Mouse (Mus musculus) liver, embryonic 14.5 days (tissue): ENCODE data around the gene Pamr1. TPM values are rescaled to one million over a fixed set of nuclear protein-coding genes. Genes with fewer than 3 reads are reported as not detected.

Experiments used
- ATAC-seq: fragments of 200-750 bp; cut with Nextera tagmentation; 2 replicates; pipeline ENCODE4 v1.8.0; 2017; ENCODE audit warnings: moderate number of reproducible peaks, mild to moderate bottlenecking, moderate library complexity; ENCODE audit not compliant: insufficient read depth
- DNase-seq, 3 experiments: peaks; one replicate each; pipeline ENCODE4 v3.0.0-alpha.2; 2012 to 2013; ENCODE audit warnings: low read depth in 3 of 3, low spot score in 3 of 3
- H3K27ac ChIP-seq: fragments of 300-500 bp; sonication (generic); 2 replicates; pipeline ENCODE4 v1.5.1; 2014; ENCODE audit warnings: moderate library complexity, mild to moderate bottlenecking, control low read depth, inconsistent platforms
- H3K27me3 ChIP-seq: fragments of 300-500 bp; sonication (generic); 2 replicates; pipeline ENCODE4 v1.6.1; 2014; ENCODE audit warnings: mild to moderate bottlenecking, low read length, moderate library complexity; ENCODE audit not compliant: control insufficient read depth, insufficient read depth
- H3K36me3 ChIP-seq: fragments of 300-500 bp; sonication (generic); replicated peaks from 2 replicates; pipeline ENCODE4 v1.6.1; 2014; ENCODE audit warnings: low read depth; ENCODE audit not compliant: control insufficient read depth, insufficient read depth
- H3K4me1 ChIP-seq, 2 experiments: fragments of 200-500 bp in 1 of 2; fragments of 300-500 bp in 1 of 2; sonication (generic) in 1 of 2; replicated peaks; 2 replicates each; pipeline ENCODE4 v1.6.1; 2012 to 2014; ENCODE audit warnings: antibody characterized with exemption in 1 of 2, inconsistent platforms in 1 of 2, low read length in 1 of 2; ENCODE audit not compliant: control insufficient read depth in 2 of 2, insufficient read depth in 2 of 2
- H3K4me2 ChIP-seq: fragments of 300-500 bp; sonication (generic); 2 replicates; pipeline ENCODE4 v1.6.1; 2014; ENCODE audit warnings: low read depth, mild to moderate bottlenecking, control low read depth, moderate library complexity
- H3K4me3 ChIP-seq, 2 experiments: fragments of 200-500 bp in 1 of 2; fragments of 300-500 bp in 1 of 2; sonication (generic) in 1 of 2; 2 replicates each; pipeline ENCODE4 v1.5.1; 2012 to 2014; ENCODE audit warnings: low read depth in 2 of 2, low read length in 2 of 2, mild to moderate bottlenecking in 2 of 2, control low read depth in 1 of 2, inconsistent platforms in 1 of 2, moderate library complexity in 1 of 2; ENCODE audit not compliant: insufficient read depth in 1 of 2
- H3K9ac ChIP-seq: fragments of 300-500 bp; sonication (generic); replicated peaks from 2 replicates; pipeline ENCODE4 v1.6.1; 2014; ENCODE audit warnings: mild to moderate bottlenecking, control low read depth, moderate library complexity
- H3K9me3 ChIP-seq: fragments of 300-500 bp; sonication (generic); 2 replicates; pipeline ENCODE4 v1.6.1; 2016; ENCODE audit warnings: low read length, mixed read lengths; ENCODE audit not compliant: control insufficient read depth
- CTCF ChIP-seq: IDR thresholded peaks from 2 replicates; pipeline ENCODE4 v1.5.1; 2016; ENCODE audit warnings: antibody characterized with exemption, low read depth, control low read depth
- EP300 ChIP-seq: IDR thresholded peaks from 2 replicates; pipeline ENCODE4 v1.6.1; 2016; ENCODE audit warnings: antibody characterized with exemption, low read depth
- WGBS: fragments of 180-500 bp; shearing (Covaris S2); extraction: QIAGEN DNeasy Blood & Tissue Kit; methylation state at CpG from one replicate; pipeline ENCODE4 v1.1.7; 2014; ENCODE audit not compliant: insufficient replicate concordance; 5-methylcytosine and 5-hydroxymethylcytosine counted together
- polyA plus RNA-seq, 2 experiments: library from polyadenylated mRNA; depleted of rRNA in 1 of 2; stranded (reverse) in 1 of 2; unstranded in 1 of 2; fragments of >200 nt; fragmentation: Nextera tagmentation in 1 of 2; extraction: Ambion mirVana in 1 of 2; gene quantifications; 2 replicates each; pipeline versions ENCODE4 v1.2.1 to v1.2.3; 2012 to 2014

Gene Pamr1
- polyA plus RNA-seq, 2 experiments, result 3.1 to 4.3 TPM

GRCm38 (mm10) chr2:102635523-102636060 is 85.8 kb downstream of the Pamr1 start:
- no peak overlapping the region for H3K27ac ChIP-seq
- H3K27me3 ChIP-seq, result no peaks in the 10 kb centered on the region
- DNase-seq (no peak), ATAC-seq (no peak)
- H3K4me3 ChIP-seq, result no peak overlapping the region
- no peaks in the 10 kb centered on the region for H3K4me1 ChIP-seq
- no peak overlapping the region for H3K4me2 ChIP-seq
- H3K9ac ChIP-seq, result no peak overlapping the region
- WGBS, result 48% methylated on average over 3 of the region's 3 CpGs
- TF ChIP-seq CTCF (no peak), EP300 (no peak)
- H3K9me3 ChIP-seq, result no peaks in the 10 kb centered on the region
- H3K36me3 ChIP-seq, result no peaks in the 10 kb centered on the region

- no peak overlapping the region for H3K9ac ChIP-seq
- TF ChIP-seq EP300, result no peak
- TF ChIP-seq CTCF, result no peak
- no peak overlapping the region for H3K4me2 ChIP-seq
- no peaks in the 10 kb centered on the region for H3K36me3 ChIP-seq
- H3K27ac ChIP-seq, result no peak overlapping the region
- ATAC-seq, result no peak
- WGBS, result 67% methylated on average over 7 of the region's 7 CpGs
- no peak for DNase-seq
- H3K27me3 ChIP-seq, result no peaks in the 10 kb centered on the region
- no peak overlapping the region for H3K4me3 ChIP-seq
- no peaks in the 10 kb centered on the region for H3K4me1 ChIP-seq
- H3K9me3 ChIP-seq, result no peaks in the 10 kb centered on the region
These were observed 86.3 kb downstream of the Pamr1 start for GRCm38 (mm10) chr2:102636116-102636600.

GRCm38 (mm10) chr2:102638140-102638539 is 88.3 kb downstream of the Pamr1 start:
- no peak for DNase-seq
- ATAC-seq, result no peak
- no peak overlapping the region for H3K27ac ChIP-seq
- H3K4me1 ChIP-seq, result no peaks in the 10 kb centered on the region
- no peak overlapping the region for H3K4me2 ChIP-seq
- H3K36me3 ChIP-seq, result no peaks in the 10 kb centered on the region
- 33% methylated on average over 5 of the region's 5 CpGs for WGBS
- no peak overlapping the region for H3K4me3 ChIP-seq
- no peak overlapping the region for H3K9ac ChIP-seq
- TF ChIP-seq CTCF (no peak), EP300 (no peak)
- no peaks in the 10 kb centered on the region for H3K9me3 ChIP-seq
- no peaks in the 10 kb centered on the region for H3K27me3 ChIP-seq

- no peaks in the 10 kb centered on the region for H3K27me3 ChIP-seq
- no peak overlapping the region for H3K27ac ChIP-seq
- H3K4me1 ChIP-seq, result no peaks in the 10 kb centered on the region
- no peak for TF ChIP-seq CTCF
- no peak for TF ChIP-seq EP300
- no peak for DNase-seq
- no peak for ATAC-seq
- H3K4me3 ChIP-seq, result no peak overlapping the region
- no peaks in the 10 kb centered on the region for H3K36me3 ChIP-seq
- 48% methylated on average over 2 of the region's 2 CpGs for WGBS
- no peak overlapping the region for H3K9ac ChIP-seq
- H3K4me2 ChIP-seq, result no peak overlapping the region
- H3K9me3 ChIP-seq, result no peaks in the 10 kb centered on the region
These were observed 88.9 kb downstream of the Pamr1 start for GRCm38 (mm10) chr2:102638690-102639089.

GRCm38 (mm10) chr2:102648845-102649500 is 99.2 kb downstream of the Pamr1 start:
- 68% methylated on average over 10 of the region's 10 CpGs for WGBS

More at GRCm38 (mm10) chr2:102648845-102649500, 99.2 kb downstream of the Pamr1 start:
- no peaks in the 10 kb centered on the region for H3K4me1 ChIP-seq
- TF ChIP-seq EP300 (no peak), CTCF (no peak)
- H3K9ac ChIP-seq, result no peak overlapping the region
- no peak overlapping the region for H3K4me2 ChIP-seq
- no peak overlapping the region for H3K4me3 ChIP-seq
- ATAC-seq (no peak), DNase-seq (no peak)
- H3K36me3 ChIP-seq, result no peaks in the 10 kb centered on the region
- H3K9me3 ChIP-seq, result no peaks in the 10 kb centered on the region
- H3K27me3 ChIP-seq, result no peaks in the 10 kb centered on the region
- no peak overlapping the region for H3K27ac ChIP-seq
